Mouse (Mus musculus) midbrain, embryonic 13.5 days (tissue): ENCODE measurements around the gene Lama5. TPM values are rescaled to one million over a fixed set of nuclear protein-coding genes. Genes with fewer than 3 reads are reported as not detected.

Experiments
- ATAC-seq: fragments of 200-750 bp; cut with Nextera tagmentation; 2 replicates; pipeline ENCODE4 v1.8.0; 2017; ENCODE audit warnings: mild to moderate bottlenecking, moderate TSS enrichment, moderate library complexity
- H3K27ac ChIP-seq: fragments of 300-500 bp; sonication (generic); 2 replicates; pipeline ENCODE4 v1.5.1; 2015; ENCODE audit warnings: inconsistent platforms, mild to moderate bottlenecking, moderate library complexity
- H3K27me3 ChIP-seq: fragments of 300-500 bp; sonication (generic); 2 replicates; pipeline ENCODE4 v1.6.1; 2015; ENCODE audit warnings: mild to moderate bottlenecking, inconsistent platforms
- H3K36me3 ChIP-seq: fragments of 300-500 bp; sonication (generic); 2 replicates; pipeline ENCODE4 v1.6.1; 2015; ENCODE audit warnings: mild to moderate bottlenecking, inconsistent platforms
- H3K4me1 ChIP-seq: fragments of 300-500 bp; sonication (generic); replicated peaks from 2 replicates; pipeline ENCODE4 v1.6.1; 2015; ENCODE audit warnings: inconsistent platforms
- H3K4me2 ChIP-seq: fragments of 300-500 bp; sonication (generic); replicated peaks from 2 replicates; pipeline ENCODE4 v1.6.1; 2015; ENCODE audit warnings: moderate library complexity, mild to moderate bottlenecking, inconsistent platforms
- H3K4me3 ChIP-seq: fragments of 300-500 bp; sonication (generic); replicated peaks from 2 replicates; pipeline ENCODE4 v1.5.1; 2015; ENCODE audit warnings: mild to moderate bottlenecking, inconsistent platforms
- H3K9ac ChIP-seq: fragments of 300-500 bp; sonication (generic); replicated peaks from 2 replicates; pipeline ENCODE4 v1.6.1; 2015; ENCODE audit warnings: mild to moderate bottlenecking, inconsistent platforms
- H3K9me3 ChIP-seq: fragments of 300-500 bp; sonication (generic); 2 replicates; pipeline ENCODE4 v1.6.1; 2016; ENCODE audit warnings: mild to moderate bottlenecking, inconsistent platforms
- WGBS: fragments of 180-500 bp; shearing (Covaris S2); methylation state at CpG from one replicate; pipeline ENCODE4 v1.1.7; 2015; 5-methylcytosine and 5-hydroxymethylcytosine counted together
- polyA plus RNA-seq: library from polyadenylated mRNA; unstranded; fragments of >200 nt; fragmentation: Nextera tagmentation; extraction: Ambion mirVana; gene quantifications from 2 replicates; pipeline ENCODE4 v1.2.1, GENCODE M21; 2015

Lama5 gene
- polyA plus RNA-seq, 1 experiment from 2014 or later = 1.7 TPM

DNA sequence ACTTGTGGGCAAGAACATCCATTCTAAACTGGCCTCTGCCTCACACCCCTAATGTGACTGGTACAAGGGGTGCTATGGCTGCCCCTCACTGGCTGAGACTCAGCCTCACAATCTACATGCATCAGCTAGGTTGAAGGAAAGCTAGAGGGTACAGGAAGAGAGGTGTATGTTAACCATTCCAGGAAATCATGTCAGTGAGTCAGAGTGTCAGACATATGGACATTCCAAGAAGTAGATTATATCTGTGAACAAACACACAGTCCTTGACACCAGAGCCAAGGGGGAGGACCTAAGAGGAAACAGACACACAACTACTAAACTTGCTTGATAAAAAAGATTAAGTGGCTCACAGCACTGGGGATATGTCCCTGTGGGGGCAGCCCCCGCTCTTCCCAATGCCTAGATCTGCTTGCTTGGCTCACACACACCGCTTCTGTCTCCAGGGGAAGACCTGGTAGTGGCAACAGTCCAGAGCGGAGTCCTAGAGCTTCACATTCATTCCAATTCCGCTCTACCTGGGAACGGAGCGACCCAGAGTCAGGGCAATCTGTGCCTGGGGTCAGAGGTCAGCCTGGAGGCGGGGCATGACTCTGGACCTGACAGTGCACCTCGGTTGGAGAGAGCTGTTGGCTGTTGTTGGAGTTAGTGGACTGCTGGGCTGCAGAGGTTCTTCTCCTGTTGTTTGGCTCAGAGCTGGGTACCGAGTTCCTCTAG is 23.4 kb upstream of the Lama5 start:
- H3K9ac ChIP-seq = no peak overlapping the region
- no peak for ATAC-seq
- 49% methylated on average over 9 of the region's 9 CpGs for WGBS

DNA sequence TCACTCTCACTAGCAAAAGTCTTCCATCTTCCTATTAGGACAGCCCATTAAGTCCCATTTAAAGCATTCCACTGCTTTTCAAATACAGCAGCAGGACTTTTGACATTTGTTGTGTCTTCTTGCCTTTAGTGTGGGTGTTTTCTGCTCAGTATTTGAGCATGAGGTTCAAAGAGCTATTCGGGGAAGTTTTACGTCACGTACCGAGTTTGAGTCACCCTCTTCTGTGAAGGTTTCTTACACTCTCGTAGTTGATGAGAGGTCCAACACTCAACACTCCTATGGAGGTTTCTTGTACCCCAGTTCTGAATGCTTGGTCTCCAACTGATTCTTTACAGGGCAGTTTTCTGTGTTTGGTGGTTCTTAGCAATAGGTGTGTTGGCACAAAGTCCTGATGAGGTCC is 22.3 kb upstream of the Lama5 start:
- Histone ChIP-seq H3K4me2 (no peak overlapping the region), H3K36me3 (no peaks in the 10 kb centered on the region), H3K4me3 (no peak overlapping the region), H3K9me3 (no peaks in the 10 kb centered on the region), H3K27me3 (no peaks in the 10 kb centered on the region), H3K27ac (no peak overlapping the region), H3K9ac (no peak overlapping the region), H3K4me1 (0 out of 2 replicates have a peak, but pooled peaks cover 6% of the 10 kb centered on the region)
- no peak for ATAC-seq
- WGBS = 91% methylated on average over 5 of the region's 5 CpGs

More for the DNA sequence above, 23.4 kb upstream of the Lama5 start:
- no peak overlapping the region for H3K4me2 ChIP-seq
- no peak overlapping the region for H3K4me3 ChIP-seq
- no peak overlapping the region for H3K27ac ChIP-seq
- H3K4me1 ChIP-seq = 0 out of 2 replicates have a peak, but pooled peaks cover 6% of the 10 kb centered on the region
- H3K9me3 ChIP-seq = no peaks in the 10 kb centered on the region
- no peaks in the 10 kb centered on the region for H3K36me3 ChIP-seq
- H3K27me3 ChIP-seq = no peaks in the 10 kb centered on the region

DNA sequence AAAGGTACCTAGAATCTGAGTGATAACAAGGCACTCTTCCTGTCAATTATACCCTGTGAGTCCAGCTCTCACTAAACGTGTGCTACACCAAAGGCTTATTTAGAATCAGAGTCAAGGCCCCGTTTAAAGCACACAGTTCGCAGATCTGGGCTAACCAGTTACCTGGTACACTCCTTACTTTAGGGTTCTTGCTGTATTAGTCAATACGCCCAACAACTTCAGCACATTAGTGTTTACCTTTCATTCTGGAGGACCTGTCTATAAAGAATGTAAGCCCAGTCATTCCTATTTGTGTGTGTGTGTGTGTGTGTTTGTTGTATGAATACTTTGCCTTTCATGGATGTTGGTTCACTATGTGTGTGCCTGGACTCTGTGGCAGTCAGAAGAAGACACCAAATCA is 17.4 kb upstream of the Lama5 start:
- no peaks in the 10 kb centered on the region for H3K27me3 ChIP-seq

DNA sequence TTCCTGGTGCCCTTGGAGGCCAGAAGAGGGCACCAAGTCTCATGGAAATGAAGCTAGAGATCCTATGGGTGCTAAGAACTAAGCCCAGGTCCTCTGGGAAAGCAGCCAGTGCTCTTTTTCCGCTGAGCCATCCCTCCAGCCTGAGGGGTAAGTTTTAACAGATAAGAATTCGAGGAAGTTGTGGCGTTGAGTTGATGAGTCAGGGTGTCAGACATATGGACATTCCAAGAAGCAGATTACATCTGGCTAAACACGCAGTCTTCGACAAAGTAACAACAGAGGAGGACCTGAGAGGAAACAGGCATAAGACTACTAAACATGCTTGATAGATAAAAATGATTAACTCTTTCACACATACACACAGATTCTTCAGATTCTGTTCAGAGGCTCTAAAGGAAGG is 12.9 kb upstream of the Lama5 start:
- H3K9ac ChIP-seq = no peak overlapping the region
- WGBS = 88% methylated on average over 5 of the region's 5 CpGs
- ATAC-seq = no peak
- H3K27ac ChIP-seq = no peak overlapping the region
- H3K27me3 ChIP-seq = no peaks in the 10 kb centered on the region
- H3K4me1 ChIP-seq = no peaks in the 10 kb centered on the region
- H3K4me3 ChIP-seq = no peak overlapping the region
- no peak overlapping the region for H3K4me2 ChIP-seq
- H3K36me3 ChIP-seq = no peaks in the 10 kb centered on the region
- peaks cover 4% of the 10 kb centered on the region; the same call in 1 of the 2 replicates for H3K9me3 ChIP-seq

More for the DNA sequence above, 17.4 kb upstream of the Lama5 start:
- H3K4me1 ChIP-seq = no peaks in the 10 kb centered on the region
- WGBS = 85% methylated on average over 4 of the region's 4 CpGs
- no peak overlapping the region for H3K27ac ChIP-seq
- no peak for ATAC-seq
- H3K4me2 ChIP-seq = no peak overlapping the region
- H3K36me3 ChIP-seq = no peaks in the 10 kb centered on the region
- H3K9ac ChIP-seq = no peak overlapping the region
- H3K4me3 ChIP-seq = no peak overlapping the region
- H3K9me3 ChIP-seq = peaks cover 4% of the 10 kb centered on the region; the same call in 1 of the 2 replicates

DNA sequence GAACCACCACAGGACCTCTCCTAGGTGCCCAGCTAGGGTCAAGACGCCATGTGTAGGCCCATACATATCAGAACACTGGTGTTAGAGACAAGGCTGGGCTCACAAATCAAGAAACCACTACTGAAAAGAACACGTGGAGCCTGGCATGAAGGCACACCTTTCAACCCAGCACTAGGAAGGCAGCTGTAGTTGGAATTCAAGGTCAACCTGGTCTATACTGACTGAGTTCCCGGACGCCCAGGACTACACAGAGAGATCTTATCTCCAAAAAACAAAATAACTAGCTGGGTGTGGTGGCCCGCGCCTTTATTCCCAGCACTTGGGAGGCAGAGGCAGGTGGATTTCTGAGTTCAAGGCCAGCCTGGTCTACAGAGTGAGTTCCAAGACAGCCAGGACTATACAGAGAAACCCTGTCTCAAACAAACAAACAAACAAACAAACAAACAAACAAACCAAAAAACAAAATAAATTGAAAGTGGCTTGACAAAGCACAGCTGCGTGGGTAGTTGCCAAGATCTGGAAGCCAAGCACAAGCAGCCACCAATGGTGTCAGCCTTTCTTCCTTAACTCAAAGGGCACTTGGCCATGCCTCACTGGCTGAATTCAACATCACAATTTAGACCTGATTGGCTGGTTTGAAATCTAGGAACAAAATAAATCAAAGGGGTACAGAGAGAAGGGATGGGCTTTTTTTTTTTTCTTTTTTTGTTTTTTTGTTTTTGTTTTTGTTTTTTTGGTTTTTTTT is 12.1 kb upstream of the Lama5 start:
- H3K4me3 ChIP-seq = no peak overlapping the region
- no peak for ATAC-seq
- H3K4me1 ChIP-seq = no peaks in the 10 kb centered on the region
- WGBS = 93% methylated on average over 7 of the region's 7 CpGs
- H3K4me2 ChIP-seq = no peak overlapping the region
- no peak overlapping the region for H3K27ac ChIP-seq
- H3K9ac ChIP-seq = no peak overlapping the region
- H3K9me3 ChIP-seq = peaks cover 4% of the 10 kb centered on the region; the same call in 1 of the 2 replicates
- H3K36me3 ChIP-seq = no peaks in the 10 kb centered on the region
- no peaks in the 10 kb centered on the region for H3K27me3 ChIP-seq

DNA sequence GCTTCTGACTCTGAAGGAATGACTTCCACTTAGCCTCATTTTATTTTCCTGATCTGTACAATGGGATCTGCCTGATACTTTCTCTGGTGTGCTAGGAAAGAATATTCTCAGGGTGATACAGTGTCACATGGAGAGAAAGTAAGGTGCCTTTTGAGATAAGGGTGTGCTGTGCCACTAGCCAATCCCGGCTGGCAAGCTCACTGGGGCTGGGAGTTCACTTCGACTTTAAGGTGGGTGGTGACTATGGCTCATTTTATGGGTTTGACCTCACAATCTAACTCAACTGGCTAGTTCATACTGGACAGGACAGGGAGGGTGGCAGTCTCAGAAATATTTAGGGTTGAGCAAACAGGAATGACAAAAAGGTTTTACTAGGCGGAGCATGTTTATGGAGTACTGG is 11.3 kb upstream of the Lama5 start:
- no peak for ATAC-seq
- Histone ChIP-seq H3K36me3 (no peaks in the 10 kb centered on the region), H3K27me3 (no peaks in the 10 kb centered on the region), H3K9ac (no peak overlapping the region), H3K27ac (no peak overlapping the region), H3K4me2 (no peak overlapping the region), H3K9me3 (peaks cover 4% of the 10 kb centered on the region; the same call in 1 of the 2 replicates), H3K4me3 (no peak overlapping the region), H3K4me1 (no peaks in the 10 kb centered on the region)
- 88% methylated on average over 3 of the region's 3 CpGs for WGBS

DNA sequence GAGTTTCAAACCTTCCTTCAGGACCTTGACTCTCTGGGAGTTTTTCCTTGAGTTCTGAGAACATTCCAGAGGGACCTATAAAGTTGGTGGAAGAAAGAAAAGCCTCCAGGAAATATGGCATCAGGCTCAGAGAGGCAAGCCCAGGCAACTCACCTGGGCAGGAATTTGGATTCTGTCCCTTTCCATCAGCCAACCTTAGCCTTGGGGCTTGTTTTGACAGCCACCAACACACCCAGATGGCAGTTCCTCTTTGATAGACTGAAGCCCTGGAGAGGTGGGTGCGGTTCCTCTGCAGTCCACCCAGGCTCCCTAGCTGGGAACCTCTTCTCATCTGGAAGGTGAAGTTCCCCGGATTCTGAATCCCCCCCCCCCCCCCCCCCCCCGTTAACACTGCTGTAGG is 10.8 kb upstream of the Lama5 start:
- Histone ChIP-seq H3K9ac (no peak overlapping the region), H3K27me3 (no peaks in the 10 kb centered on the region), H3K9me3 (no peaks in the 10 kb centered on the region), H3K27ac (no peak overlapping the region), H3K4me1 (no peaks in the 10 kb centered on the region), H3K4me2 (no peak overlapping the region), H3K36me3 (no peaks in the 10 kb centered on the region), H3K4me3 (no peak overlapping the region)
- WGBS = 59% methylated on average over 2 of the region's 3 CpGs
- no peak for ATAC-seq

DNA sequence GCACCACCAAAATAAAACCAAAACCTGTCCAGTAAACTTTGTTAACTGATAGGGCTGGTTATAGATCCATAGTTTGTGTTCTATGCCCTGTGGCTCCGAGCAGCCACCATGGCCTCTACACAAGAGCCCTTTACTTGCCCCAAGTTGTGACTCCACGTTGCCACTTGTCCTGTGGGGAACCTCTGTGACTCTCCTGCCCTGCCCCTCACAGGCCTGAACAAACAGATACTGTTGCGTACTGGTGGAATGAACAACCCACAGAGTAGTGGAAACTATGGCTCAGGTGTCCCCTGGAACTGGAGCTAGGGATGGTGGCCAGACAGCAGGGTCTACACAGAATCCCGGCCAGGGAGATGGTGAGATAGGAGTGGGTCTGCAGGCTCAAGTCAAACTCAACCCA is 10.1 kb upstream of the Lama5 start:
- Histone ChIP-seq H3K27ac (no peak overlapping the region), H3K27me3 (no peaks in the 10 kb centered on the region), H3K4me1 (no peaks in the 10 kb centered on the region), H3K4me2 (no peak overlapping the region), H3K9me3 (no peaks in the 10 kb centered on the region), H3K4me3 (no peak overlapping the region), H3K9ac (no peak overlapping the region), H3K36me3 (no peaks in the 10 kb centered on the region)
- ATAC-seq = no peak
- 91% methylated on average over 4 of the region's 4 CpGs for WGBS

DNA sequence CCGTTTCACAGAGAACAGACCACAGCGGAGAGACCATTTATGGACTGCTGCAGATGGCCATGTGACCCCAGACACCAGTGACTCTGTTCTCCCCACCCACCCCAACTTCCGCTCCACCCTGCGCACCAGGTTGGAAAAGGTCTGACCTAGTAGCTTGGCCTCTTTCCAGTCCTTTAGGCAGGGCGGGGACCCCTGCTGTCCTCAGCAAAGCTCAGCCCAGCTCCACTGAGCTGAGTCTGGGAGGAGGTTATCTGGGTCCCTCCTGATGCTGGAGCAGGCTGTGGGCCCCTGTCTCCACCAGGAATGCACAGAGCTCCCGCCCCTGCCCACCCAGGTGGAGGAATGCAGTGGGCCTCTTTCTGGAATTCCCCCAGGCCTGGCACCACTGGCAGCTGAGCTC is 9.3 kb upstream of the Lama5 start:
- Histone ChIP-seq H3K4me1 (no peaks in the 10 kb centered on the region), H3K9ac (no peak overlapping the region), H3K4me2 (no peak overlapping the region), H3K9me3 (no peaks in the 10 kb centered on the region), H3K27me3 (no peaks in the 10 kb centered on the region), H3K36me3 (no peaks in the 10 kb centered on the region), H3K27ac (no peak overlapping the region), H3K4me3 (no peak overlapping the region)
- ATAC-seq = no peak
- WGBS = 55% methylated on average over 6 of the region's 6 CpGs

DNA sequence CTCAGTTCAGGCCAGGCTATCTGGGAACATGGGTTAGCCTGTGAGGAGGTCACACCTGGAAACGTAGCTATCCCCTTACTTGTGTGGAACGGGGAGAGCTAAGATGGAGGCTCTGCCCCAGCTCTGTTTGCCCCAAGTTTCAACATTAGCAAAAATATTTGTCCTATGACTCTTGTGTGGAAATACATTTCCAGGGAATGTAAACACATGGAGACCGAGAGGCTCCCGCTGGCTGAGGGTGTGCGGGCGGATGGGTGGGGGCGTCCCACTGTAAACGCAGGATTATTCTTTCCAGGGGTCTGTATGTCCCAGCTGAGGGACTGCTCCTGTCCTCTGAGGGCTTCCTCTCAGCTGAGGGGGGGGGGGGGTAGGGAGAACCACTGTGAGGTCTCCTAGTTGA is 8.7 kb upstream of the Lama5 start:
- H3K4me1 ChIP-seq = no peaks in the 10 kb centered on the region
- no peaks in the 10 kb centered on the region for H3K36me3 ChIP-seq
- H3K27me3 ChIP-seq = no peaks in the 10 kb centered on the region
- H3K9me3 ChIP-seq = no peaks in the 10 kb centered on the region
- no peak for ATAC-seq
- H3K4me3 ChIP-seq = no peak overlapping the region
- H3K4me2 ChIP-seq = no peak overlapping the region
- H3K27ac ChIP-seq = no peak overlapping the region
- WGBS = 92% methylated on average over 8 of the region's 8 CpGs
- no peak overlapping the region for H3K9ac ChIP-seq

DNA sequence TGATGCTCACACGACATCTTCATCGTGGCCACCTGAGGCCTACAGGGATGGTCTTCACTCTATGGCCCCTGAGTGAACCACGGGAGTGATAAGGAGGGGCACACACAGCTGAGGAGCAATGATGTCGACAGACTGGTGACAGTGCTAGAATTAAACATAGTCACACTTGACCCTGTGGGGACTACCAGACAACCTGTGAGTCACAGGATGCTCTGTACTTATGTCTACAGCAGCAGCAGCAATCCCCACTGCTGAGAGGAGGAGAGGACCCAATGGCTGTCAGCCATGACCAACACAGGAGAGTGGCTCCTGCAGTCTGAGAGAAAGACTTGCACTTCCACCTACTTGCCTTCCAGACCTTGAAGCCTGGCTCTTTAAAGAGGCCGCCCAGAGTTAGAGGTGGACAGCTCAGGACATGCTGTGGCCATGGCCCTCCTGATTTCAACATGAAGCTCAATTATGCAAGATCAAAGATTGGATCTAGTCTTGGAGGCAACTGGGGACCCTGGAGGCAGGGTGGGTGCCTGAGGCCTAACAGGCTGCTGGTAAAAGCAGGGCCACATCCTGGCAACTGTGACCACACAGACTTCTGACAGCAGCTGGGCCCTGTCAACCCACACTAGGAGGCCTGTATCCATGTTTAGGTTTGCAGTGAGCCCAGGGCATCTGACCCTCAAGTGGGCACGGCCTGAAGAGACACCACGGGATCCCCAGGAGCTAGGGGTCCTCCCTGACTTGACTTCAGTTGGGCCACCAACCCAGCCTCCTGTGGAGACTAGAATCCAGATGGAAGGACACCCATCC is 7.6 kb upstream of the Lama5 start:
- ATAC-seq = no peak
- no peaks in the 10 kb centered on the region for H3K27me3 ChIP-seq
- H3K36me3 ChIP-seq = no peaks in the 10 kb centered on the region
- no peaks in the 10 kb centered on the region for H3K9me3 ChIP-seq
- H3K9ac ChIP-seq = no peak overlapping the region
- no peak overlapping the region for H3K4me2 ChIP-seq
- no peak overlapping the region for H3K4me3 ChIP-seq
- no peak overlapping the region for H3K27ac ChIP-seq
- 88% methylated on average over 7 of the region's 7 CpGs for WGBS
- H3K4me1 ChIP-seq = peaks cover 4% of the 10 kb centered on the region

DNA sequence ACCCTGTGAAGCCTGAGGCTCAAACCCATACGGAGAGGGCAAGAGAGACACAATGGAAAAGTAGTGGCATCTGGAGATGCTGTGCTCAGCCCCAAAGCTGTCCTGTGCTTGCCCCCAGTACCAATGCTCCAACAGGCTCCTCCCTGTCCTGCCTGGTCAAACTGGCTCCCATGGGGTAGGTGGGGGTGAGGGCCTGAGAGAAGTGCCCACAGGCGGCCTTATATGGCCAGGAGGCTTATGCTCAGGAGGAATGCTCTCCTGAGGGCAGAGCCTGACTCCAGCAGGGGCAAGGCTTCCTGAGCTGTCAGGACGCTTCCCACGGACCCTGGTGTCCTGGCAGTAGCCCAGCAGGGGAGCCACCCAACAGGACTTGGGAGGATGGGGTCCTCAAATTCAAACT is 4.8 kb upstream of the Lama5 start:
- Histone ChIP-seq H3K4me2 (no peak overlapping the region), H3K27me3 (peaks cover 21% of the 10 kb centered on the region), H3K4me1 (peaks cover 28% of the 10 kb centered on the region), H3K36me3 (no peaks in the 10 kb centered on the region), H3K9ac (no peak overlapping the region), H3K4me3 (no peak overlapping the region), H3K9me3 (no peaks in the 10 kb centered on the region), H3K27ac (no peak overlapping the region)
- ATAC-seq = no peak
- WGBS = 58% methylated on average over 4 of the region's 4 CpGs
